Mouse (Mus musculus): ENCODE measurements at regions not wholly inside any gene's neighbourhood (a gene's known extent, or its start where the extent isn't known, plus 50 kb on each side); places are given as distances from the start of the nearest gene placed in this dataset.

GRCm38 (mm10) chr17:70916089-70916750 is 62.9 kb upstream of the Tgif1 start:
- no peak for TF ChIP-seq CTCF (IDR thresholded peaks at IDR 0.05; ENCODE audit: low read depth, low read length)
- no peak for TF ChIP-seq EP300 (IDR thresholded peaks at IDR 0.05; ENCODE audit: insufficient read depth, low read depth, low read length)

Measured in ES-Bruce4 (cell line).